Mouse (Mus musculus): ENCODE results near the gene Catip.
"Not testable (repeated sequence)": the region's sequence is repeated elsewhere in the genome, so short reads cannot be mapped to it uniquely, and the experiment has no call there.

Gene Catip

DNA sequence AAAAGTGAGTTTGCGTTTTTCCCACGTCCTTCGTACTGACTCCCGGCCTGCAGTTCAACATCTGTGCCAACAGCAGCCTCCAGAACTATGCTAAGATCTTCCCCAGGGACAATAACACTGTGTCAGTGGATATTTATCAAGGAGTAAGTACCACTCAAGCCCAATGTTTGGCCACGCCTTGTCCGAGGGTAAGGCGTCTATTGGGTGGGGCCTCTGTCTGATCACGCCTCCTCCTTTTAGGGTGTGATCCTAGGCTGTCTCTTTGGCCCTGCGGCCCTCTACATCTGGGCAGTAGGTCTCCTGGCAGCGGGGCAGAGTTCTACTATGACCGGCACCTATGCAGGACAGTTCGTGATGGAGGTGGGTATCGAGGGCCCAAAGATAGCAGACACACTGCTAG lies 21.5 kb downstream of the Catip start:
- intact Hi-C loops (cut with DNase I) = no loop called here

DNA sequence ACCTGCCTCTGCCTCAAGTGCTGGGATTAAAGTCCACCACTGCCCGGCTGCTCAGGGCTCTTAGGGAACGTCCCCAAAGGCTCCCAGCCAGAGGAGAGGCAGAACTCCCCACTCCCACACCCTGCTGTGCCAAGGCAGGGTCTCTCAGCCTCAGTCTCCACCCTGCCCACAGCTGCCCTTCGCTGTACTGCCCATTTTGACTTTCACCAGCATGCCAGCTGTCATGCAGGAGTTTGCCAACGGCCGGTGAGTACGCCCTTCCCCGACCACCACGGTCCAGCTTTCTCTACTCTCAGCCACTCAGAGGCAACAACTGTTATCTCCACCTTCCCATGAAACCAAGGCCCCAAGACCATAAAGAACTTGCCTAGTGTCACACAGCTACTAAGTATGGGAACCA lies 22.6 kb downstream of the Catip start:
- intact Hi-C loops (cut with DNase I) = no loop called here

DNA sequence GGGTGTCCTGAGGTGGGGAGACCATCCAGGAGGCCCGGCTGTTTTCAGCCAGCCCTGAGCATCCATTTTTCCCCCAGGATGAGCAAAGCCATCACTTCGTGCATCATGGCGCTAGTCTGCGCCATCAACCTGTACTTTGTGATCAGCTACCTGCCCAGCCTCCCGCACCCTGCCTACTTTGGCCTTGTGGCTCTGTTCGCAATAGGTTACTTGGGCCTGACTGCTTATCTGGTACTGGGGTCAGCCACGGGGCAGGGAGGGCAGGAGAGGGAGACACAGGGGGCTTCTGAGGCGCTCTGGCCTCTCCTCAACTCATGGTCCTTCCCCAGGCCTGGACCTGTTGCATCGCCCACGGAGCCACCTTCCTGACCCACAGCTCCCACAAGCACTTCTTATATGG lies 23.2 kb downstream of the Catip start:
- intact Hi-C loops (cut with DNase I) = no loop called here

DNA sequence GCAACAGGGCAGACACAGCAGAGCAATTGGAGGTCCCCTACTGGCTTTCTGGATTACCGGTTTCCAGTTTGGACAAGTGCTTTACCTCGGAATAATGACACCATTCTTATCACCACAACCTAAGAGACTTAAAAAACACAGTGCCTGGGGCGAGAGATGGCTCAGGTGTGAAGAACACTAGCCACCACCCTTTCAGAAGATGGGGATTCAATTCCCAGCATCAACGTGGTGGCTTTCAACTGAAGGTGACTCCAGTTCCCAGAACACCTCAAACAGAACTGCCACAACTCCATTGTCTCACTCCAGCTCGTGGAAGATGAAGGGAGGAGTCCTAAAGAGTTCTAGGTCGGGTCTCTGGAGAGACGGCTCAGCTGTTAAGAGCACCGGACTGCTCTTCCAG lies 23.6 kb downstream of the Catip start:
- intact Hi-C loops (cut with DNase I) = no loop called here

DNA sequence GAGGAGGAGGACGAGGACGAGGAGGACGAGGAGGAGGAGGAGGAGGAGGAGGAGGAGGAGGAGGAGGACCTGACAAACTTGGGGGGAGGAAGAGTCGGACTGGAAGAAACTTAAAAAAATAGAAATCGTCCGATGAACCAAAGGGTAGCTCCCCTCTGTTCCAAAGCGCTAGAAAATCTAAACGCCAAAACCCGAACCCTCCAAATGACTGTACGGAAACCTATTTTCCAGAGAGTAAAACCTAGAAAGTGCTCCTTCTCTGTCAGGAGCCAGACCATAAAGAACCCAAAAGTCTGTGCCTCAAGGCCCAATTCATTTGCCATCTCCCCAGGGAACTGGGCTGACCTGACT lies 24.4 kb downstream of the Catip start:
- intact Hi-C loops (cut with DNase I) = no loop called here

DNA sequence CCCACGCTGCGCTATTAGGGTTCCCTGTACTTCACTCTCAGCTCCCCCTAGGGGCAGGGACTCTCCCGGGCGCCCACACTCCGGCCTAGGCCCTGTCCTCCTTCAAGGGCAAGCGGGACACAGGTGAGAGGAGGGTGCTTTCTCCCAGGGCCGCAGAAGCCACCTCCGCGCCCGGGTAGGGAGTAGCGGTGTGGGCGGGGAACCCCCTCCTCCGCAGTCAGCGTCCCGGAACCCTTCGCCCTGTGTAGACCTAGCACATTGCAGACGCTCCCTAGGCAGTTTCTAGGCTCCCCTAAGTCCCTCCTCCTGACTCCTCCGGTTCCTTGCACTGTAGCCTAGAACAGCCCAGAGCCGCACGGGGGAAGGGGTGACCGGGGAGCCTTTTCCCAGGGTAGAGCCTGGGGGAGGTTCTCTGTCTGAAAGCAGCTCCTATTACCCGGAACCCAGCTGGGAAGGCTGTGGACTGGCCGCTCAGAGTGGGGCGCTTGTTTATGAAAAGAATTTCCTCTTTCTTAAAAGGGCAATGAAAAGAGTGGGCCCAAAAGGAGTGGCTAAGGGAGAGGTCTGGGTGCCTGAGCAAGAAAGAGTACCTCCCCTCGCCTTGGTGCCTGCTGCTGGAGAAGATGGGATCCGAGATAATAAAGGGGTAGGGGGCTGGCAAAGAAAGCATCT lies 24.9 kb downstream of the Catip start:
- intact Hi-C loops (cut with DNase I) = no loop called here

DNA sequence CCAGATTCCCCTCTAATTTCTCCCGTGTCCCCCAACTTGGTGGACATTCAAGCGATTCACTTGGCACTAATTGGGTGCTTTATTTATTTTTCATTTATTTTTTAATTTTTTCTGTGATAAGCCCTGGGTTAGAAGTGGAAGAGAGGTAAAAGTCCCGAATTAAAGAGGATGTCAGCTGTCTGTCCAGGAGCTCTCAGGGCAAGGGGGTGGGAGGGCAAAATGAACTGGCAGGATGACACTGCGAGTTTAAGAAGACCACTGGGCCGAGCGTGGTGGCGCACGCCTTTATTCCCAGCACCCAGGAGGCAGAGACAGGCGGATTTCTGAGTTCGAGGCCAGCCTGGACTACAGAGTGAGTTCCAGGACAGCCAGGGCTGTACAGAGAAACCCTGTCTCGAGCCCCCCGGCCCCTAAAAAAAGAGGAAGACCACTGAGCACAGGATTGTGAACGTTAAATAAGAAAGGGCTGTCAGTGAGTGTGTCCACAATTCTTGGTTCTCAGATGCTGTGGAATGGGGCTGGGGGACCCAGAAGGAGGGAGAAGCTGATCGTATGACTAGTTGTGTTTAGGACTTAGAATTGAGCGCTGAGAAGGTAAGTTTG lies 25.6 kb downstream of the Catip start:
- intact Hi-C loops (cut with DNase I) = no loop called here

DNA sequence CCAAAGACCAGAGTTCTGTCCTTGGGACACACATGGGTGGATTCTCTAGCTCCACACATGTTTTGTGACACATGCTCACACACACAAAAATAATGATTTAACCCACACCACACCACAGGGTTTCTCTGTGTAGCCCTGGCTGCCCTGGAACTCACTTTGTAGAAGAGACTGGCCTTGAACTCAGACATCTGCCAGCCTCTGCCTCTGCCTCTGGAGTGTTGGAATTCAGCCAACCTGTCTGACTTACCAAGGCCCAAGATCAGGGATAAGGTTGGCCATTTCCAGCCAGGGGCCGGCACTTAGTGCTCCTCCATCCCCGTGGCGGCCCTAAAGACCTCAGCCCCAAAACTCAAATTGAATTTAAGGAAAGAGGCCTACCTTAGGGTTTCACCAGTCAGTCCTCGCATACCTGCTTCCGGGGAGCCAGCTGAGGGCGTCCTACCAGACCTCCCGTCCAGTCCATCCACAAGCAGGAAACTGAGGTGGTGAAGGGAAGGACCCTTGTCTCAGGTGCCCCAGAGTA lies 26.6 kb downstream of the Catip start:
- intact Hi-C loops (cut with DNase I) = no loop called here

DNA sequence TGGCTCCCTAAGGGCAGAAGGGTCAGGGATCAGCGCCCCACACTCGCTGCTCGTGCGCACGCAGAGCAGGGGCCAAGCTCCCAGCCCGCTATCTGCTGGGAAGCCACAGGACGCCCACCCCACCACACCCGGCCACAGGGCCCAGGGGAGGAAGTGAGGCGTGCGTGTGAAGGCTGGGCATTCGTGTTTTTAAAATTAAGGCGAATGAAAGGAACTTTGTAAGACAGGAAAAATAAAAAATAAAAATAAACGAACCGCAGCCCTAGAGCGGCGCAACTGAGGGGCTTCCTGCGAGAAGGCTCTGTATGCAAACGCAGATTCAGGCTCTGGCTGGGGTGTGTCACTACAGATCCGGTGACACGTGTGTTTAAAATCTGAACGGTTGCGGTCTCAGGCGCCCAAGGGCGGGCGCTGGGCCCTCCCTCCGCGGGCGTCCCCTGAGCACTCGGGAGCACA lies 28.0 kb downstream of the Catip start:
- intact Hi-C loops (cut with DNase I) = no loop called here

DNA sequence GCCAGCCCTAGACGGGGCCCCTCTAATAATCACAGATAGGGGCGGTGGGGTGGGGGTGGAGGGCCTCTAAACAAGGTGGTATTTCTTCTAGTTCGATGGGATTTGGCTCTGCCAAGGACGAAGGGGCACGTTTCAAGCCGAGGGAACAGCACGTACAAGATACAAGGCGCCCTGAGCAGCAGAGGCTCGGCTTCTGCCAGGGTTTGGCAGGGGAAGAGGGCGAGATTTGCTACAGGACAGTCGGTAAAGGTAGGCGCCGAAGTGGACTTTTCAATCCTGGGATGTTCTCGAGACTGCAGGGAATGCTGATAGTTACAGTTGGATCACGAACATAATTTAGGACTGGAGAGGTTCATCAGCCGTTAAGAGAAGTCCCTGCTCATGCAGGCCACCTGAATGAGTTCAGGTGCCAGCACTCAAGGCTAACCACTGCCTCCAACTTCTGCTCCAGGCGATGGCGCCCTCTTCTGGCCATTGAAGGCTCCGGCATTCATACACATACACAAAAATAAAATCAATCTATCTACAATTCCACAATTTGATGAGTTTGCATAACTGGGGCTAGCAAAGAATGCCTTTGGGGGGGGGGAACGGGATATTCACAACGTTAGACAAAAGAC lies 28.5 kb downstream of the Catip start:
- intact Hi-C loops (cut with DNase I) = no loop called here

DNA sequence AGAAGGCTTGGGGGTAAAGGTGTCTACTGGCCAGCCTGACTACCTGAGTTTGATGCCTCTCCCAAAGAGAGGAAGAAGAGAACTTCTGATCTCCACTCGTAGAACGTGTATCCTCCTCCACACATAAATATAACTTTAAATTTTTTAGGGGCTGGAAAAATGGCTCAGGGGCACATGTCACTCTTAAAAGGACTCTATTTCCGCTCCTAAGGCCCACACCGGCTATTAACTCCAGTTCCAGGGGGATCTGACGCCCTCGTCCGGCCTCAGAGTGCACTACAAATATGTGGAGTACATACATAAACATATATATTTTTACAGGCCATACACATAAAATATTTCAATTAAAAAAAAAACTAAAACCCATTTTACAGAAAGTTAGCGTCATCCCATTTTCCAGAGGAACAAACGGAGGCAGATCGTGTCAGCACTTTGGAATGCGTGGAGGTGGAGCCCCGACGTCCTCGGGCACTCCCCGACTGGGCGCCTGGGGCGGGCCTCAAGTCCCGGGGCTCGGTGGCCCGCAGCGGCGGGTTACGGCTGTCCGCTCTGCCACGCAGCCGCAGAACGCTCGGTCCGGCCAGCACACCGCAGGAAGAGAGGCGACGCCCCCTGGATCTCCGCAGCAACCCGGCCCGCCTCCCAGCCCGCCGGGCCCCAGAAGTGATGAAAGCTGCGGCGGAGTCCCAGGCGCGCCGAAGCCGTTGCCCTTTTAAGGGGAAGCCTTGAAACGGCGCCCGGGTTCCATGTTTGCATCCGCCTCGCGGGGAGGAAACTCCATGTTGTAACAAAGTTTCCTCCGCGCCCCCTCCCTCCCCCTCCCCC lies 29.2 kb downstream of the Catip start, which contains the start of gene Ctdsp1:
Ctdsp1 (plus strand) TSS at position 586 of the 825 bp plus-strand sequence.
- intact Hi-C loops (cut with DNase I) = no loop called here

DNA sequence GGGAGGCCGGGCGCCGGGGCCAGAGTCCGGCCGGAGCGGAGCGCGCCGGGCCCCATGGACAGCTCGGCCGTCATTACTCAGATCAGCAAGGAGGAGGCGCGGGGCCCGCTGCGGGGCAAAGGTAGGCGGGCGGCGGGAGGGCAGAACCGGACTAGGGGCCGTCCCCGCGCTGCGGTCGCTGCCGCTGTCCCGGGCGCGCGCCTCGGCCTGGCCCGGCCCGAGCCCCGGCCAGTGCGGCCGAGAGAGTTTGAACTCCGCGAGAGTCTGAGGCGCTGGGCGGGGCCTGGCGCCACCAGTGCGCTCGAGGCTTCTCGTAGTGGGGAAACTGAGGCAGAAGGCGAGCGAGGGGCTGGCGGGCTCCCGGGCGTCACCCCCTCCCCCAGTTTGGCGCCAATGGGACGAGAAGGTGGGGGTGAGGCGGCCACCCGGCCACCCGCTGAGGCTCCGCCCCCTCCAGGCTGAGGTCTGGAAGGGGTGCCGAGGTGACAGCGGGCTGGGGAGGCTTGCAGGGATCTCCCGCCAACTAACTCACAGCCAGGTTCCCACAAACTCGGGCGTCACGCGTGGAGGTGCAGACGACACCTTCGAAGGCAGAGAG lies 30.0 kb downstream of the Catip start:
- intact Hi-C loops (cut with DNase I) = no loop called here

DNA sequence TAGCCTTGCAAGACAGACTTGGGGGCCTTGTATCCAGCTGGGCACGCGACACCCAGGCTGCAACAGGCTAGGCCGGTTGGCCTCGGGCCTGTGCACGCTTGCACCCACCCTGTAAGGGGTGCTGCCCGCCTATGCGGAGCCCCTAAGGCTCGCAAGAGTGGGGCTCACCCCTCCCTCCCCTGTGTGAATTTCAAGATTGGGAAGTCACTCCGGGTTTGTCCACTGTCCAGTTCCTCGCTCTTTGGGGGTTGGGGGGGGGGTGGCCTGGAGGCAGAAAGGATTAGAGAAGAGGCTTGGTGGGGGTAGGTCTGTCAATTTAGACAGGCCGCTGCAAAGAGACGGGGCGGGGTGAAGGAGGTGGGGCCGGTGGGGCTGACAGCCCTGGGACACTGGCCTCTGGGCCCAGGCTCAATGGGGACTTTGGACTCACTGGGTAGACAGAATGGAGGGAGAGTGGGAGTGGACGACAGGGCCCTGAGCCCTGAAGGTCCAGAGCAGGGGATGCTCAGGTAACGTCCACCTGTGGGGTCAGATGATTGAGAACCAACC lies 30.6 kb downstream of the Catip start:
- intact Hi-C loops (cut with DNase I) = no loop called here

DNA sequence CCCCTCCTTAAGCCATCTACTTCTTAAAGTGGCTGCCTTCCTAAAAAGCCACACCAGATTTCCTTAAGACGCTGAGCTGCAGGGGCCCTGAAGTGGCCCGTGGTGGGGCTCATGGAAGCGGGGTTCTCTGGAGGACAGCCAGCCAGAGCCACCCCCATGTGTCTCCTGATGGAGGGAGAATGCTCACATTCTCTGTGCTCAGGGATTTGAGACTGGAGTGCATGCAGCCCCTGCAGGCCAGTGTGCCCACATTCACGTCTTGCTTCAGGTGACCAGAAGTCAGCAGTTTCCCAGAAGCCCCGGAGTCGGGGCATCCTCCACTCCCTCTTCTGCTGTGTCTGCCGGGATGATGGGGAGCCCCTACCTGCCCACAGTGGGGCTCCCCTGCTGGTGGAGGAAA lies 31.1 kb downstream of the Catip start:
- intact Hi-C loops (cut with DNase I) = no loop called here

DNA sequence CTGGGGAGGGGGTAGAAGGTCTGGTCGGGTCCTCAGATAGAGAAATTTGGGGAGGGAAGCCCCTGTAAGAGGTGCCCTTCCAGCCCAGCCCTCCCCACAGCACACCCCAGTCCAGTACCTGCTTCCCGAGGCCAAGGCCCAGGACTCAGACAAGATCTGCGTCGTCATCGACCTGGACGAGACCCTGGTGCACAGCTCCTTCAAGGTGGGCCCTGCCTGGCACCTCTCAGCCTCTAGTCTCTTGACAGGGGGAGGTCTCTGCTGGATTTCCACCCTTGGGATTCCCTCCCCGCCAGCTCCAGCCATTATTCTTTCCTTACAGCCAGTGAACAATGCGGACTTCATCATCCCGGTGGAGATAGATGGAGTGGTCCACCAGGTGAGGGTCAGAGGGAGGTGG lies 31.8 kb downstream of the Catip start:
- intact Hi-C loops (cut with DNase I) = no loop called here

DNA sequence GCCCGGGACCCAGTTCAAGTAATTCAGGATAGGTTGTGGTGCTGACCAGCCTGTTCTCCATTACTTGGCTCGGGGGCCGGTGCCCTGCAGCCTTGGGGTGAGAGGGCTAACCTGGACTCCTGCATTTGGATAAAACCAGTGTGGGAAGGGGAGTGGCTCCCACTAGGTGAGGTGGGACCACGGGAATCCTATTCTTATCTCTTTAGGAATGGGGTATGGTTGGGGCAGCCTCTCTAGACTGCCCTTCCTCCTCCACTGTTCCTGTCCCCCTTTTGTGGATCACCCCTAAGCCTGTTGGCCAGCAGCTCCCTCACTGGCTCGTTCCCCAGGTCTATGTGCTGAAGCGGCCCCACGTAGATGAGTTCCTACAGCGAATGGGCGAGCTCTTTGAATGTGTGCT lies 32.4 kb downstream of the Catip start:
- intact Hi-C loops (cut with DNase I) = no loop called here

DNA sequence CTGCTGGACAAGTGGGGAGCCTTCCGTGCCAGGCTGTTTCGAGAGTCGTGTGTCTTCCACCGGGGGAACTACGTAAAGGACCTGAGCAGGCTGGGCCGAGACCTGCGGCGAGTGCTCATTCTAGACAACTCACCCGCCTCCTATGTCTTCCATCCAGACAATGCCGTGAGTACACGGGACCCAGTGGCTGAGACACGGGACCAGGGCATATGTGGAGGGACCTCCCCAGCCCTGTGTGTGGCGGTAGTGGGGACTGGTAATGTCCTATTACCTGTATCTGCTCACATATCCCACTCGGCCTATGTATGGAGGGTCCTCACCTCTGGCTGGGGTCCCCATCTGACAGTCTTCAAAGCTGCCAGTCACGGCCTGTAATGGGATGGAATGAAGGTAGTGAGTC lies 33.0 kb downstream of the Catip start:
- intact Hi-C loops (cut with DNase I) = no loop called here

DNA sequence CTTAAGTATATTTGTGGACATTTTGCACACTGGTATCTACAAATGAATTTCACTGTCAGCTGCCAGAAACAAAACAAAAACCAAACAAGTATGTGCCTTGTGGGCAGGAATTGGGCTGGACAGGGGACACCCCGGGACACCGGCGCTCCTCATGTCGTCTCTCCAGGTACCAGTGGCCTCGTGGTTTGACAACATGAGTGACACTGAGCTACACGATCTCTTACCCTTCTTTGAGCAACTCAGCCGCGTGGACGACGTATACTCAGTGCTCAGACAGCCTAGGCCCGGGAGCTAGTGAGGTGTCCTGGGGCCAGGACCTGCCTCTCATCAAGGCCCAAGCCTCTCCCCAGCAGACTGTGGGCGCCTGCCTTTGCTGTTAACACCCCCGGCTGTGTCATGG lies 33.4 kb downstream of the Catip start:
- intact Hi-C loops (cut with DNase I) = no loop called here

DNA sequence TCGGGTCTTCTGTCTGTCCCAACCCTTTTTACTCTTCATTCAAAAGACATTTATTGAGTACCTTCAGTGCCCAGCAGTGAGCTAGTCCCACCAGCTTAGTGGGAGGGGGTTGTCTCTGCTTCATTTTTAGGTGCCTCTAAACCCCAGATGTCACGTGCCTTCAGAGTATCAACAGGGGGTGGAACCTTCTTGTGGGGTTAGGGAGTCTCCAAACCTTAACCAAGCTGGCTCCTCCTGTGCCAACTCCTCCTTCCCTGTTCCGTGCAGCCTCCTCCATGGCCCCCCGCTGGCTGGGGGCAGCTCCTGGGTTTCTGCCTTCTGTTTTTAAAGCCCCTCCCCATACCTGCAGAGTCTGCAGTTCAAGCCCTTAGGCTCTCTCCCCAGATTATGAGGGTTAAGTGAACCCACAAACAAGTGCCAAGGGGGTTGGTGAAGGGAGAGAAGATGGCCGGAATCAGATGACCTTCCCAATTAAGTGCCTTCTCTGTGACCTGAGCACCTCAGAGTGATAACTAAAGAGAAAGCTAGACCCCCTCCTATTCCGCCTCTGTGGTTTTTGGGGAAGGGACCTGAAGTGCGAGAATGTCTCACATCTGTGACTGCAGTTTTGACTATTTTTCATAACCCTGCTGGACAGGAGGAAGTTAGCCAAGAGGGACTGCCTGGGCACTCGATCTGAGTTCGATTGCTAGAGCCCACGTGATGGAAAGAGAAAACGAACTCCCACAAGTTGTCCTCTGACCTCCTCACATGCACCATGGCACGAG lies 34.7 kb downstream of the Catip start:
- intact Hi-C loops (cut with DNase I) = not testable (repeated sequence)

DNA sequence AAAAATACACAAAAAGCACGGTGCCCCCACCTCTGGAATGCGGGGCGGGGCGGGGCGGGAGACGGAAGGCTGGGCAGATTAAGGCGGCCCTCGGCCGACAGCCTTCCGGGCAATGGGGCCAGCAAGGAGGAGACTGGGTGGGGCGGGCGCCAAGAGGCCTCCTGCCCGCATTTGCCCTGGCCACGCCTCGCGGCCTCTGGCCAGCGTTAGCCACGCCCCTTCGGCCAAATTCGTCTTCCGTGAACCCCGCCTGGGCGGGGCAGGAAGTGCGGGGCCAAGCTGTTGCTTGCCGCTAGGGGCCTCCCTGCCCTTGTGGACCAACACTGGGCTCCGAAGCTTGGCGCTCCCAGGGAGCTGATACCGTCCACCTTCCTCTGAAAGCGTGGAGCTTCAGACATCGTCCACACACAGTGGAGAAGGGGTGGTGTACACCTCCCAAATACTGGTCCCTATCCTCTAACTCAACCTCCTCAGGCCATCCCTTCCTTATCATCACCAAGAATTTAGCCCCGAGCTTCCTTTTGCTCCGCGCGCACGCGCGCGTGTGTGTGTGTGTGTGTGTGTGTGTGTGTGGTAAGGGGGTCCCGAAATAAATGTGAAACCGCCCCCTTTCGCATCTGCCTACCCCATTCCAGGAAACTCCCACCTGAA lies 35.5 kb downstream of the Catip start:
- intact Hi-C loops (cut with DNase I) = no loop called here
